Mouse (Mus musculus) adrenal gland, postnatal 14 days (tissue): ENCODE measurements around the gene Gdap2. TPM values are rescaled to one million over a fixed set of nuclear protein-coding genes. Genes with fewer than 3 reads are reported as not detected.
A peak's percentile ranks its signal among the peaks of the same experiment; 100 is the strongest.

ENCODE experiments used
- DNase-seq: peaks from one replicate; pipeline ENCODE4 v3.0.0; 2021; ENCODE audit warnings: mixed read lengths
- total RNA-seq: library from RNA; stranded (reverse); gene quantifications from 2 replicates; pipeline ENCODE4 v1.2.3, GENCODE M21; 2021

Gdap2 gene
- total RNA-seq, 1 experiment from 2014 or later: 19.2 TPM

DNA sequence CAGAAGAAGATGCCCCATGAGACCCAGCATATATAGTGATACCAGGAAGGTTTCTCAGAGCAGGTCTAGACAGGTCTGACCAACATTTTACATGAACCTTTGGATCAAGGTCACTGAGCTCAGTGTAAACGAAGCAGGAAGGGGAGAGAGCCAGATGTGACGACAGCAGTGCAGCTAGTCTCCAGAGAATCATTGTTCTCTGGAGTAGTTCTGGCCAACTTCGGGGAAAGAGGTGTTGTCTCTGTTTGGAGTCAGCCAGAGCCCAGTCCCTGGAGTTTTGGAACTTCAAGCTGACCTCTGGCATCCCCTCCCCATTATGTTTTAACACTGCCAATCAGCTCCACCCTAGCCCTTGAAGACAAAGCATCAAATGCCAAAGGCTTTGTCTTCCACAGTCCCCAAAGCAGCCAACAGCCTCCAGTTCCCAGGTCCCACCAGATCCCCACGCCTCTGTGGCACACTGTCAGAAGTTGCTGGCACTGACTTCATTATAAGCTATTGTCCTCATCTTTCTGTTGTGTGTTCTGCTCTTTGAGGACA, 84.2 kb downstream of the Gdap2 start:
- peak; percentile 30 for DNase-seq

Other genes with a start within 250 kb of the Gdap2 start
- 23.0 and 23.9 TPM in 2 replicates for gene Wdr3, start within 50 bp of the Gdap2 start, total RNA-seq